Mouse (Mus musculus): ENCODE data around the gene Rapgefl1. TPM values are rescaled to one million over a fixed set of nuclear protein-coding genes. Genes with fewer than 3 reads are reported as not detected.

Gene Rapgefl1
- polyA plus RNA-seq, 1 experiment from 2014 or later, result 4.4 TPM

GRCm38 (mm10) chr11:98846865-98847604 lies 10.4 kb downstream of the Rapgefl1 start:
- Histone ChIP-seq H3K27ac (no peak overlapping the region), H3K4me1 (peaks cover 23% of the 10 kb centered on the region), H3K9me3 (no peaks in the 10 kb centered on the region), H3K27me3 (peaks cover 3% of the 10 kb centered on the region; the same call in 1 of the 2 replicates), H3K4me2 (replicated peaks) (no peak overlapping the region), H3K9ac (no peak overlapping the region), H3K4me3 (no peak overlapping the region), H3K36me3 (peaks cover 20% of the 10 kb centered on the region)
- ATAC-seq (ENCODE audit: low FRiP score, low read depth), result no peak
- 55% methylated on average over 19 of the region's 19 CpGs for WGBS

DNA sequence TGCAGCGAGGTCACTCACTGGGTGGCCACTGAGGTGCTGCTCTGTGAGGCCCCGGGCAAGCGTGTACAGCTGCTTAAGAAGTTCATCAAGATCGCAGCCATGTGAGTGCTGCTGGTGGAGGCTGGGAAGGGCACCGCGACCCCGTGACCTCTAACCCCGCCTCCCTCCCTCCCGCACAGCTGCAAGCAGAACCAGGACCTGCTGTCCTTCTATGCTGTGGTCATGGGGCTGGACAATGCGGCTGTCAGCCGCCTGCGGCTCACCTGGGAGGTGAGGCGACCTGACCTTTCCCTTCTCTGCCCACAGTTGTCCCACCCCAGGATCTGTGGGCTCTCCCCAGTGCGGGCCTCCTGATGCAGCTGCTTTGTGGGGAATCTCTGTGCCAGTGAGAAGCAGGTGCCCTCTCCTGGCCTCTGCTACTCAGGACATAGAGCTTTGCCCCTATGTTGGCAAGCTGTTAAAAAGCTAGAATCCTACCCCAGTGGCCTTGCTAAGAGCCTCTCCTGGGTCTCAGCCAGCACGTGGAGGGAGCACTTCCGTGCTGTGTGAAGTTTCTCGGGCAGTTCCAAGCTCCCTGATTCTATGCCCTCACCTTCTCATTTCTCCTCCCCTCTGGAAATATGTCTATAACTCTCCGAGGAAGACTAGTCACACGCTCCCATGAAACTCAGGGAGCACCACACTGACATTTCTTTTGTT lies 12.8 kb downstream of the Rapgefl1 start:
- ATAC-seq (ENCODE audit: low FRiP score, low read depth), result no peak
- Histone ChIP-seq H3K4me1 (peaks cover 45% of the 10 kb centered on the region), H3K36me3 (peaks cover 16% of the 10 kb centered on the region), H3K27me3 (peaks cover 3% of the 10 kb centered on the region; the same call in 1 of the 2 replicates), H3K4me2 (replicated peaks) (peak overlapping the region; percentile 30), H3K27ac (no peak overlapping the region), H3K9me3 (no peaks in the 10 kb centered on the region), H3K4me3 (no peak overlapping the region), H3K9ac (0 out of 2 replicates have a peak overlapping the region, but pooled peaks have one; percentile 39)
- 12% methylated on average over 19 of the region's 19 CpGs for WGBS

- Histone ChIP-seq H3K36me3 (peaks cover 16% of the 10 kb centered on the region), H3K4me1 (peaks cover 45% of the 10 kb centered on the region), H3K4me2 (replicated peaks) (0 out of 2 replicates have a peak overlapping the region, but pooled peaks have one; percentile 11), H3K9ac (peak overlapping the region; percentile 19; the same call in 1 of the 2 replicates), H3K9me3 (no peaks in the 10 kb centered on the region), H3K4me3 (no peak overlapping the region), H3K27me3 (peaks cover 3% of the 10 kb centered on the region; the same call in 1 of the 2 replicates), H3K27ac (no peak overlapping the region)
- WGBS, result 67% methylated on average over 26 of the region's 26 CpGs
- no peak for ATAC-seq (ENCODE audit: low FRiP score, low read depth)
Measured at GRCm38 (mm10) chr11:98850100-98851093, 13.8 kb downstream of the Rapgefl1 start.

DNA sequence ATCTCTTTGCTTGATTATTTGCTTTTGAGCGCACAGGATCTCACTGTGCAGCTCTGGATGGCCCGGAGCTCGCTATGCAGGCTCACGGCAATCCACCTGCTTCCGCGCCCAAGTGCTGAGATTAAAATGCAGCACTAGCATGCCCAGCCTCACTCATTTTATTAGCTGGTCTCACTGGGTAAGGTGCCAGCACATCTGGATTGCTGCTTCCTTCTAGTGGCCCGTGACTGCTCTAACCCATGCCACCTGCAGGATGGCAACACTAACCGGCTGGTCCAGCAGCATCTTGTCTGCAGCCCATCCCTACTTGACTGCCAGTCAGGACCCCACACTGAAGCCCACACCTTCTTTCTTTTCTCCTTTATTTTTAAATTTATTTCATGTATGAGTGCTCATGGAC lies 17.5 kb downstream of the Rapgefl1 start:
- Histone ChIP-seq H3K4me3 (no peak overlapping the region), H3K9ac (no peak overlapping the region), H3K4me2 (replicated peaks) (no peak overlapping the region), H3K27ac (no peak overlapping the region), H3K9me3 (no peaks in the 10 kb centered on the region), H3K4me1 (peaks cover 42% of the 10 kb centered on the region), H3K27me3 (peaks cover 2% of the 10 kb centered on the region; the same call in 1 of the 2 replicates), H3K36me3 (peaks cover 12% of the 10 kb centered on the region; the same call in 1 of the 2 replicates)
- 86% methylated on average over 8 of the region's 8 CpGs for WGBS
- no peak for ATAC-seq (ENCODE audit: low FRiP score, low read depth)

DNA sequence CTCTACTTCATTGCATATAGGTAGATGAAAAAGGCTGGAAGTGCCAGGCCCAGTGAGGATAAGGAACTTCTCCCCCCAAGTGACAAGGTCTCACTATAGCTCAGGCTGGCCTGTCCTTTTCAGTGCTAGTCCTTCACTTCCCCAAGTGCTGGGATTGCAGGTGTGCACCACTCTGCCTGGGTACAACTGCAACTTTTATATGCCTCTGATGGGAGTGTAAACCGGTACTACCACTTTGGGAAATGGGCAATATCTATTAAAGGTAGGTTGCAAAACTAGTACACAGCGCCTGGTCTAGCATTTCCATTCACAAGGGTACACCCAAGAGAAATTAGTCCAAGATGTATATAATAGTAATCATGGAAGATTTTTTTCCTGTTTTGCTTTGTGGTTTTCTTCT lies 18.1 kb downstream of the Rapgefl1 start:
- Histone ChIP-seq H3K36me3 (peaks cover 12% of the 10 kb centered on the region; the same call in 1 of the 2 replicates), H3K9me3 (no peaks in the 10 kb centered on the region), H3K4me3 (no peak overlapping the region), H3K9ac (no peak overlapping the region), H3K4me2 (replicated peaks) (no peak overlapping the region), H3K27me3 (no peaks in the 10 kb centered on the region), H3K27ac (no peak overlapping the region), H3K4me1 (peaks cover 37% of the 10 kb centered on the region)
- no peak for ATAC-seq (ENCODE audit: low FRiP score, low read depth)
- 76% methylated on average over 2 of the region's 2 CpGs for WGBS

GRCm38 (mm10) chr11:98858759-98859731 lies 22.5 kb downstream of the Rapgefl1 start:
- H3K27ac ChIP-seq, result no peak overlapping the region
- peaks cover 6% of the 10 kb centered on the region for H3K4me1 ChIP-seq
- peak; percentile 54; the same call in 1 of the 2 replicates for ATAC-seq (ENCODE audit: low FRiP score, low read depth)

GRCm38 (mm10) chr11:98863028-98863750 lies 26.6 kb downstream of the Rapgefl1 start, which contains the start of gene Wipf2:
TSS of gene Wipf2 (plus strand) at chr11:98863638.
- H3K4me3 ChIP-seq, result peak within 1 kb of the TSS; percentile 60
- H3K27ac ChIP-seq, result peak within 1 kb of the TSS; percentile 90
- peak within 1 kb of the TSS; percentile 79 for H3K4me2 ChIP-seq (replicated peaks)
- ATAC-seq (ENCODE audit: low FRiP score, low read depth), result peak; percentile 91
- H3K9ac ChIP-seq, result peak within 1 kb of the TSS; percentile 78
- WGBS, result 6% methylated on average over 32 of the region's 41 CpGs
- peaks cover 24% of the 10 kb centered on the region for H3K36me3 ChIP-seq
- H3K4me1 ChIP-seq, result peaks cover 11% of the 10 kb centered on the region
- H3K9me3 ChIP-seq, result no peaks in the 10 kb centered on the region
- no peaks in the 10 kb centered on the region for H3K27me3 ChIP-seq

More at GRCm38 (mm10) chr11:98858759-98859731, 22.5 kb downstream of the Rapgefl1 start:
- no peaks in the 10 kb centered on the region for H3K27me3 ChIP-seq
- no peaks in the 10 kb centered on the region for H3K36me3 ChIP-seq
- no peak overlapping the region for H3K4me2 ChIP-seq (replicated peaks)
- H3K9me3 ChIP-seq, result no peaks in the 10 kb centered on the region
- H3K9ac ChIP-seq, result no peak overlapping the region
- no peak overlapping the region for H3K4me3 ChIP-seq
- 39% methylated on average over 14 of the region's 14 CpGs for WGBS

GRCm38 (mm10) chr11:98863751-98864429 lies 27.3 kb downstream of the Rapgefl1 start:
- Histone ChIP-seq H3K36me3 (peaks cover 31% of the 10 kb centered on the region), H3K4me1 (peaks cover 11% of the 10 kb centered on the region), H3K9me3 (no peaks in the 10 kb centered on the region), H3K4me2 (replicated peaks) (peak overlapping the region; percentile 79), H3K27ac (peak overlapping the region; percentile 90), H3K9ac (peak overlapping the region; percentile 78), H3K4me3 (peak overlapping the region; percentile 60), H3K27me3 (no peaks in the 10 kb centered on the region)
- ATAC-seq (ENCODE audit: low FRiP score, low read depth), result peak; percentile 82
- WGBS, result under 1% methylated on average over 37 of the region's 39 CpGs

DNA sequence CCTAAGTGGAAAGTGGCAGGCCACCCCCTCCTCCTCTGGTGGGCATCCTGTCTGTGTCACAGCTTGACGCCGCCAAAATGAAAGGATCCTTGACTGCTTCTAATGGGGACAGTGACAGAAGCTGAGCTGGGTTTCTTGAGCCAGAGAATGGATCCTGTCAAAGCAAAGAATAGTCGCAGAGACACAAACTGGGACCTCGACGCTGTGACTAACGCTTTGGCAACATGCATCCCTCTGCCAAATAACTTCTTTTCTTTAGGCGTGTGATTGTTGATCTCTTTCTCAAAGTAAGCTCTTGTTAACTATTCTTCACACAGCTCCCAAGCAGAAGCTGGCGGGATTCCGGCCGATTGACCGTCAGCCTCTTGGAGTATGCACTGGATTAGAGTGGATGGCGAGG lies 30.7 kb downstream of the Rapgefl1 start:
- H3K27ac ChIP-seq, result no peak overlapping the region
- WGBS, result 95% methylated on average over 12 of the region's 12 CpGs
- peaks cover 42% of the 10 kb centered on the region for H3K36me3 ChIP-seq
- H3K27me3 ChIP-seq, result no peaks in the 10 kb centered on the region
- H3K4me2 ChIP-seq (replicated peaks), result no peak overlapping the region
- H3K9ac ChIP-seq, result no peak overlapping the region
- no peak for ATAC-seq (ENCODE audit: low FRiP score, low read depth)
- H3K9me3 ChIP-seq, result no peaks in the 10 kb centered on the region
- H3K4me1 ChIP-seq, result peaks cover 27% of the 10 kb centered on the region
- no peak overlapping the region for H3K4me3 ChIP-seq

GRCm38 (mm10) chr11:98869906-98870305 lies 33.3 kb downstream of the Rapgefl1 start:
- Histone ChIP-seq H3K4me2 (replicated peaks) (no peak overlapping the region), H3K9me3 (no peaks in the 10 kb centered on the region), H3K9ac (no peak overlapping the region), H3K36me3 (peaks cover 55% of the 10 kb centered on the region), H3K27ac (no peak overlapping the region), H3K27me3 (no peaks in the 10 kb centered on the region), H3K4me3 (no peak overlapping the region), H3K4me1 (peaks cover 16% of the 10 kb centered on the region)
- WGBS, result 90% methylated on average over 8 of the region's 8 CpGs
- no peak for ATAC-seq (ENCODE audit: low FRiP score, low read depth)
